ENCODE assay signal across 10 mouse cellular contexts in genomic region chr1:182354504-182355147, GRCm38 (mm10).
"Had no signal": no experiment of that assay in that cellular context is flagged by ENCODE, and none has a peak within 500 bp of the region (broad histone marks: within the 10 kb centered on the region; RNA-seq: fewer than 3 reads in every experiment).

No protein-coding gene starts in this region.

- DNase-seq: kidney, adult 18-20 months; kidney, postnatal 10 days; kidney, postnatal 4 days; lung, embryonic 14.5 days; lung, postnatal 10 days; lung, postnatal 4 days; right cerebral cortex, postnatal 14 days had no signal

- ATAC-seq: intestine, embryonic 15.5 days; liver, embryonic 12.5 days; midbrain, embryonic 16.5 days had no signal
